Mouse (Mus musculus) intestine, postnatal 0 days (tissue): Measurements from ENCODE around the gene Theg. TPM values are rescaled to one million over a fixed set of nuclear protein-coding genes. Genes with fewer than 3 reads are reported as not detected.

ENCODE experiments used
- ATAC-seq: fragments of 200-750 bp; cut with Nextera tagmentation; 2 replicates; pipeline ENCODE4 v1.8.0; 2017; ENCODE audit warnings: mild to moderate bottlenecking, moderate TSS enrichment, moderate library complexity
- H3K27ac ChIP-seq: fragments of 300-500 bp; sonication (generic); 2 replicates; pipeline ENCODE4 v1.5.1; 2014; ENCODE audit warnings: mild to moderate bottlenecking, low read depth, low read length, moderate library complexity
- H3K27me3 ChIP-seq: fragments of 300-500 bp; sonication (generic); replicated peaks from 2 replicates; pipeline ENCODE4 v1.6.1; 2014; ENCODE audit warnings: low read length, mixed read lengths; ENCODE audit not compliant: control insufficient read depth, insufficient read depth
- H3K36me3 ChIP-seq: fragments of 300-500 bp; sonication (generic); 2 replicates; pipeline ENCODE4 v1.6.1; 2014; ENCODE audit warnings: mild to moderate bottlenecking, moderate library complexity; ENCODE audit not compliant: control insufficient read depth, insufficient read depth
- H3K4me1 ChIP-seq: fragments of 300-500 bp; sonication (generic); replicated peaks from 2 replicates; pipeline ENCODE4 v1.6.1; 2014; ENCODE audit warnings: antibody characterized with exemption, low read length, mixed read lengths; ENCODE audit not compliant: control insufficient read depth, insufficient read depth
- H3K4me2 ChIP-seq: fragments of 300-500 bp; sonication (generic); replicated peaks from 2 replicates; pipeline ENCODE4 v1.6.1; 2014; ENCODE audit warnings: low read depth, mild to moderate bottlenecking, moderate library complexity
- H3K4me3 ChIP-seq: fragments of 300-500 bp; sonication (generic); 2 replicates; pipeline ENCODE4 v1.5.1; 2014; ENCODE audit warnings: low read depth, low read length
- H3K9ac ChIP-seq: fragments of 300-500 bp; sonication (generic); 2 replicates; pipeline ENCODE4 v1.6.1; 2014; ENCODE audit warnings: mild to moderate bottlenecking, low read depth, low read length
- H3K9me3 ChIP-seq: fragments of 300-500 bp; sonication (generic); 2 replicates; pipeline ENCODE4 v1.6.1; 2016; ENCODE audit warnings: mixed run types; ENCODE audit not compliant: control insufficient read depth
- CTCF ChIP-seq: sonication (generic); IDR thresholded peaks from 2 replicates; pipeline ENCODE4 v1.5.1; 2016; ENCODE audit warnings: low read depth, mild to moderate bottlenecking, control low read depth, antibody characterized with exemption, moderate library complexity
- WGBS: fragments of 180-500 bp; shearing (Covaris S2); extraction: QIAGEN DNeasy Blood & Tissue Kit; methylation state at CpG from one replicate; pipeline ENCODE4 v1.1.7; 2014; 5-methylcytosine and 5-hydroxymethylcytosine counted together
- polyA plus RNA-seq: library from polyadenylated mRNA; unstranded; fragments of >200 nt; fragmentation: Nextera tagmentation; extraction: Ambion mirVana; gene quantifications from 2 replicates; pipeline ENCODE4 v1.2.1, GENCODE M21; 2015

The Theg gene
- polyA plus RNA-seq, 1 experiment from 2014 or later = not detected

GRCm38 (mm10) chr10:79625398-79625797, 38.3 kb upstream of the Theg start:
- Histone ChIP-seq H3K36me3 (no peaks in the 10 kb centered on the region), H3K4me3 (no peak overlapping the region), H3K9me3 (no peaks in the 10 kb centered on the region), H3K9ac (no peak overlapping the region), H3K27ac (no peak overlapping the region), H3K27me3 (no peaks in the 10 kb centered on the region), H3K4me2 (no peak overlapping the region), H3K4me1 (no peaks in the 10 kb centered on the region)
- no peak for ATAC-seq
- WGBS = 74% methylated on average over 9 of the region's 9 CpGs
- no peak for TF ChIP-seq CTCF

DNA sequence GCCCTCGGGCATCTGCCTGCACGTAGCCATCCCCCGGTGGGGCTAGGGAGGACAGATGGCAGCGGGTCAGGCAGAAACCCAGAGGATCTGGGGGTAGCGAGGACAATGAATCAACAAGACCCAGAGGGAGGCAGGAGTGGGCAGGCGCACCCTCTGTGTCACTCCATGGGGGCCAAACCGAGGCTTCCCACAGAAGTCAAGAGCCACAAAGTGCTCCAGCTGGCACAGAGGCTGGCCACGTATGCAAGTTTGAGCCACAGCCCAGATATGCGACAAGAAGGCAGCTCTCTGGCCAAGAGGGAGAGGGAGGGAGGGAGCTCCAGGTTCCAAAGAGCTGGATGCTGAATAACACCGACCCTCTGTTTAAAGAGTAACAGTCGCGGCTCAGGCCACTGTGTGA, 36.8 kb upstream of the Theg start:
- no peaks in the 10 kb centered on the region for H3K4me1 ChIP-seq
- H3K9ac ChIP-seq = no peak overlapping the region
- H3K27ac ChIP-seq = no peak overlapping the region
- no peak for ATAC-seq
- H3K36me3 ChIP-seq = no peaks in the 10 kb centered on the region
- WGBS = 75% methylated on average over 12 of the region's 12 CpGs
- H3K27me3 ChIP-seq = no peaks in the 10 kb centered on the region
- no peak overlapping the region for H3K4me3 ChIP-seq
- no peaks in the 10 kb centered on the region for H3K9me3 ChIP-seq
- TF ChIP-seq CTCF = no peak
- no peak overlapping the region for H3K4me2 ChIP-seq

DNA sequence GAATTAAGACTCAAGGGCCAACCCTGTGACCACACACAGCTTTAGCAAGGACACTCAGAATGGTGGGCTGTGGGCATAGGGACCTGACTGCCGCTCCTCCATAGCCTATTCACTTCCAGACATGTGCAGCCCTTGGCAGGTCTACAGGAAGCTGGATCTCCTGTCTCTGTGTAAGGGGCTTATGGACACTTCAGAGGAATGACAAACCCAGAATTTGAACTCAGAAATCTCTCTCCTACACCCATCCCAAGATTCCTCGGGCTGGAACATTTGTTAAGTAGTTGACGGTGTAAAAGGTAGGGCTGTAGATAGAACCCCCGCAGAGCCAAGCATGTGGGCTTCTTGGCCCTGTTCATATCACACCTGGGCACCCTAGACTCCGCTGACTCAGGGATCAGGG, 29.2 kb upstream of the Theg start:
- WGBS = 84% methylated on average over 5 of the region's 5 CpGs
- Histone ChIP-seq H3K27ac (no peak overlapping the region), H3K36me3 (no peaks in the 10 kb centered on the region), H3K9me3 (no peaks in the 10 kb centered on the region), H3K4me3 (no peak overlapping the region), H3K9ac (no peak overlapping the region), H3K4me1 (no peaks in the 10 kb centered on the region; the same call in none of the 2 replicates), H3K27me3 (peaks cover 19% of the 10 kb centered on the region), H3K4me2 (no peak overlapping the region)
- no peak for ATAC-seq
- no peak for TF ChIP-seq CTCF

- 0 out of 2 replicates have a peak, but pooled peaks have one; percentile 7 for ATAC-seq
- Histone ChIP-seq H3K9me3 (no peaks in the 10 kb centered on the region), H3K4me2 (no peak overlapping the region), H3K27ac (no peak overlapping the region), H3K4me1 (no peaks in the 10 kb centered on the region; the same call in none of the 2 replicates), H3K36me3 (no peaks in the 10 kb centered on the region), H3K4me3 (no peak overlapping the region), H3K9ac (no peak overlapping the region), H3K27me3 (peaks cover 19% of the 10 kb centered on the region)
- 8% methylated on average over 8 of the region's 8 CpGs for WGBS
- TF ChIP-seq CTCF = no peak
Measured at GRCm38 (mm10) chr10:79615860-79616259, 28.7 kb upstream of the Theg start.

DNA sequence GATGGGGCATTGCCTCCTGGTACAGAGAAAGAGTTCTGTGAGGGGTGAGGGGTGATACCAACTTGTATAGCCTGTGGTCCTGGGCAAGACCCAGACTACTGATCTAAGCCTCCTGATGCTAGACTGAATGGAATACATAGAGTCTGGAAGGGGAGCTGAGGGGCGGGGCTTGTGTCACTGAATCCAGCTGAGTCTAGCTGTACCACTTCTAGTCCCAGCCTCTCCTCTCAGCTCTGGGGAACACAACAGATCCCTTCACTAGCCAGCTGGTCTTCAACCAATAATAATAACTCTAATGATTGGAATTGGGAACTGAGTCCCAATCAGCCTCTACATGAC, 27.1 kb upstream of the Theg start:
- Histone ChIP-seq H3K4me3 (no peak overlapping the region; the same call in 1 of the 2 replicates), H3K36me3 (no peaks in the 10 kb centered on the region), H3K27ac (no peak overlapping the region), H3K9ac (peak overlapping the region; percentile 42; the same call in 1 of the 2 replicates), H3K4me1 (no peaks in the 10 kb centered on the region; the same call in none of the 2 replicates), H3K4me2 (peak overlapping the region; percentile 96), H3K27me3 (peaks cover 19% of the 10 kb centered on the region), H3K9me3 (no peaks in the 10 kb centered on the region)
- WGBS = 71% methylated on average over 1 of the region's 1 CpGs
- no peak for TF ChIP-seq CTCF
- peak; percentile 29 for ATAC-seq

GRCm38 (mm10) chr10:79613578-79614304, 26.6 kb upstream of the Theg start, which contains the start of gene C2cd4c:
C2cd4c (minus strand) TSS chr10:79614025.
- TF ChIP-seq CTCF = no peak
- no peaks in the 10 kb centered on the region for H3K36me3 ChIP-seq
- peaks cover 19% of the 10 kb centered on the region for H3K27me3 ChIP-seq
- peak within 1 kb of the TSS; percentile 48 for H3K4me3 ChIP-seq
- no peaks in the 10 kb centered on the region for H3K9me3 ChIP-seq
- peak within 1 kb of the TSS; percentile 42; the same call in 1 of the 2 replicates for H3K9ac ChIP-seq
- peak within 1 kb of the TSS; percentile 96 for H3K4me2 ChIP-seq
- 1% methylated on average over 58 of the region's 60 CpGs for WGBS
- peak; percentile 80 for ATAC-seq
- no peaks in the 10 kb centered on the region; the same call in none of the 2 replicates for H3K4me1 ChIP-seq
- no peak within 1 kb of the TSS for H3K27ac ChIP-seq
